8 mouse cellular contexts compared by ENCODE assay signal in genomic region chr2:119209176-119209507, GRCm38 (mm10). TPM values are rescaled to one million over a fixed set of nuclear protein-coding genes. Genes with fewer than 3 reads are reported as not detected.
DNase-seq lines count a peak whose midpoint lies in the region; ATAC-seq and TF ChIP-seq lines count a peak whose summit lies in the region.

No protein-coding gene starts in this region.

- peaks cover 33% of the 10 kb centered on the region for H3K36me3 ChIP-seq in heart, embryonic 15.5 days
- no peaks in the 10 kb centered on the region for H3K36me3 ChIP-seq in ES-E14 (ENCODE audit: control insufficient read depth, insufficient read depth, low read length, poor library complexity, severe bottlenecking)
- H3K36me3 ChIP-seq in hindbrain, embryonic 10.5 days = peaks cover 40% of the 10 kb centered on the region

- H3K27ac ChIP-seq in heart, embryonic 15.5 days = peak overlapping the region; percentile 93
- H3K27ac ChIP-seq in ES-E14 (ENCODE audit: insufficient read depth, low read depth, low read length, poor library complexity, severe bottlenecking) = no peak overlapping the region
- peak overlapping the region; percentile 91 for H3K27ac ChIP-seq in hindbrain, embryonic 10.5 days

- H3K9ac ChIP-seq in heart, embryonic 15.5 days = peak overlapping the region; percentile 79
- H3K9ac ChIP-seq in ES-E14 (ENCODE audit: insufficient read depth, low read depth, low read length, poor library complexity, severe bottlenecking) = peak overlapping the region; percentile 69

- in situ Hi-C loops in ES-E14 (cut with MboI; ENCODE audit: low sequenced_read_pairs in 2 of 2, unreplicated experiment in 2 of 2) = no loop called here

- no peak for DNase-seq in heart, postnatal 4 days
- DNase-seq in ES-E14 (ENCODE audit: low read depth, low spot score) = no peak
- no peak for DNase-seq in hindbrain, embryonic 10.5 days (ENCODE audit: low spot score)
- DNase-seq in c-Kit-positive CD71-positive TER-119-positive erythroid progenitor cells, embryonic 14.5 days (ENCODE audit: low spot score) = no peak
- DNase-seq in adrenal gland, postnatal 10 days = no peak
- DNase-seq in right cerebral cortex, postnatal 36 days (ENCODE audit: low spot score in 2 of 2) = no peak

- no peaks in the 10 kb centered on the region for H3K9me3 ChIP-seq in heart, embryonic 15.5 days (replicated peaks)
- H3K9me3 ChIP-seq in ES-E14 (ENCODE audit: control insufficient read depth, insufficient read depth, low read depth, low read length) = no peaks in the 10 kb centered on the region
- H3K9me3 ChIP-seq in hindbrain, embryonic 10.5 days = no peaks in the 10 kb centered on the region

- H3K27me3 ChIP-seq in heart, embryonic 15.5 days = no peaks in the 10 kb centered on the region
- H3K27me3 ChIP-seq in hindbrain, embryonic 10.5 days (ENCODE audit: insufficient read depth, poor library complexity, severe bottlenecking) = no peaks in the 10 kb centered on the region

- under 1% methylated on average over 13 of the region's 13 CpGs for WGBS in heart, embryonic 15.5 days
- 2% methylated on average over 13 of the region's 13 CpGs for WGBS in hindbrain, embryonic 10.5 days

- H3K4me2 ChIP-seq in heart, embryonic 15.5 days = peak overlapping the region; percentile 64

- no peak for ATAC-seq in heart, embryonic 15.5 days (replicated peaks; ENCODE audit: insufficient number of reproducible peaks, insufficient read depth, low FRiP score, low read depth)
- ATAC-seq in megakaryocyte-erythroid progenitor cell, adult 5-6 weeks (replicated peaks; ENCODE audit: low FRiP score, low TSS enrichment, poor library complexity, severe bottlenecking) = peak; percentile 5; the same call in 1 of the 2 replicates

- peak overlapping the region; percentile 89 for H3K4me3 ChIP-seq in heart, embryonic 15.5 days
- H3K4me3 ChIP-seq in ES-E14 (ENCODE audit: insufficient read depth in 1 of 2, low read depth in 1 of 2, low read length in 2 of 2, poor library complexity in 1 of 2, severe bottlenecking in 1 of 2) = peak overlapping the region; percentile 79 to 99
- H3K4me3 ChIP-seq in hindbrain, embryonic 10.5 days = peak overlapping the region; percentile 71

- peaks cover 16% of the 10 kb centered on the region for H3K4me1 ChIP-seq in heart, embryonic 15.5 days (replicated peaks)
- 0 out of 4 replicates have a peak, but pooled peaks cover 0 to 2% of the 10 kb centered on the region in 2 experiments for H3K4me1 ChIP-seq in ES-E14 (ENCODE audit: control insufficient read depth in 2 of 2, insufficient read depth in 2 of 2, low read length in 2 of 2, poor library complexity in 1 of 2)
- H3K4me1 ChIP-seq in hindbrain, embryonic 10.5 days (replicated peaks) = peaks cover 20% of the 10 kb centered on the region

TF ChIP-seq in ES-E14, 5 proteins besides CTCF, POLR2A, EP300 and RAD21:
- TF ChIP-seq HCFC1 (IDR thresholded peaks at IDR 0.05; ENCODE audit: borderline replicate concordance, insufficient read depth, low read length) (no peak), ZC3H11A (IDR thresholded peaks at IDR 0.05; ENCODE audit: borderline replicate concordance, low read depth, low read length) (no peak), CHD2 (IDR thresholded peaks at IDR 0.05; ENCODE audit: low read depth, low read length) (no peak), ZNF384 (IDR thresholded peaks at IDR 0.05; ENCODE audit: low read depth, low read length) (no peak), MAFK (IDR thresholded peaks at IDR 0.05; ENCODE audit: insufficient read depth, low read depth, low read length) (no peak)
TF ChIP-seq in ES-E14: peak in this region for 0.

RNA-seq across cellular contexts. Expression of gene Dnajc17, which starts 0.5 kb away (rescaled TPM):
- polyA plus RNA-seq in heart, embryonic 15.5 days (2015; fragmentation: Nextera tagmentation; extraction: Ambion mirVana) = 12.4 and 12.5 TPM in 2 replicates
- 10 to 100 TPM; 12.1 to 13.2 TPM for total RNA-seq in heart, postnatal 4 days (2021)
- total RNA-seq in ES-E14 (2012; rRNA removed) = 11.7 and 15.2 TPM in 2 replicates
- polyA plus RNA-seq in hindbrain, embryonic 10.5 days (2016; fragmentation: Nextera tagmentation; extraction: Ambion mirVana) = 22.9 and 24.9 TPM in 2 replicates
- 10.3 and 21.8 TPM in 2 replicates for total RNA-seq in megakaryocyte-erythroid progenitor cell, adult 5-6 weeks (2014; fragmentation: Nextera tagmentation)
- total RNA-seq in megakaryocyte-erythroid progenitor cell, adult 5-6 weeks (2017) = 39.6 and 52.1 TPM in 2 replicates
- 10 to 100 TPM; 11.9 to 17.4 TPM for total RNA-seq in adrenal gland, postnatal 10 days (2021)

RNA-seq across cellular contexts. Expression of gene Zfyve19, which starts 0.7 kb away (rescaled TPM):
- polyA plus RNA-seq in heart, embryonic 15.5 days (2015; fragmentation: Nextera tagmentation; extraction: Ambion mirVana) = 29.7 and 36.3 TPM in 2 replicates
- total RNA-seq in heart, postnatal 4 days (2021) = 10 to 100 TPM; 18.8 to 22.3 TPM
- total RNA-seq in ES-E14 (2012; rRNA removed) = 15.7 and 19.8 TPM in 2 replicates
- 52.2 and 57.4 TPM in 2 replicates for polyA plus RNA-seq in hindbrain, embryonic 10.5 days (2016; fragmentation: Nextera tagmentation; extraction: Ambion mirVana)
- 22.5 and 46.2 TPM in 2 replicates for total RNA-seq in megakaryocyte-erythroid progenitor cell, adult 5-6 weeks (2014; fragmentation: Nextera tagmentation)
- total RNA-seq in megakaryocyte-erythroid progenitor cell, adult 5-6 weeks (2017) = 29.4 and 35.9 TPM in 2 replicates
- total RNA-seq in adrenal gland, postnatal 10 days (2021) = 10 to 100 TPM; 25.1 to 33.8 TPM

RNA-seq across cellular contexts. Expression of gene Ppp1r14d, which starts 20.6 kb away (rescaled TPM):
- polyA plus RNA-seq in heart, embryonic 15.5 days (2015; fragmentation: Nextera tagmentation; extraction: Ambion mirVana) = not detected in 2 replicates
- not detected for total RNA-seq in heart, postnatal 4 days (2021)
- 0.95 and 1.6 TPM in 2 replicates for total RNA-seq in ES-E14 (2012; rRNA removed)
- not detected in 2 replicates for polyA plus RNA-seq in hindbrain, embryonic 10.5 days (2016; fragmentation: Nextera tagmentation; extraction: Ambion mirVana)
- not detected in 2 replicates for total RNA-seq in megakaryocyte-erythroid progenitor cell, adult 5-6 weeks (2014; fragmentation: Nextera tagmentation)
- total RNA-seq in megakaryocyte-erythroid progenitor cell, adult 5-6 weeks (2017) = not detected in 2 replicates
- total RNA-seq in adrenal gland, postnatal 10 days (2021) = not detected

RNA-seq across cellular contexts. Expression of gene Spint1, which starts 28.0 kb away (rescaled TPM):
- 1.2 and 5.6 TPM in 2 replicates for polyA plus RNA-seq in heart, embryonic 15.5 days (2015; fragmentation: Nextera tagmentation; extraction: Ambion mirVana)
- not detected for total RNA-seq in heart, postnatal 4 days (2021)
- 80.3 and 167 TPM in 2 replicates for total RNA-seq in ES-E14 (2012; rRNA removed)
- 5.4 and 8.2 TPM in 2 replicates for polyA plus RNA-seq in hindbrain, embryonic 10.5 days (2016; fragmentation: Nextera tagmentation; extraction: Ambion mirVana)
- not detected in 2 replicates for total RNA-seq in megakaryocyte-erythroid progenitor cell, adult 5-6 weeks (2014; fragmentation: Nextera tagmentation)
- total RNA-seq in megakaryocyte-erythroid progenitor cell, adult 5-6 weeks (2017) = 0.42 TPM in 1 of 2 replicates, not detected in the other
- total RNA-seq in adrenal gland, postnatal 10 days (2021) = 1 to 10 TPM; 4.2 to 4.7 TPM

RNA-seq across cellular contexts. Expression of gene Gm14137, which starts 34.8 kb away (rescaled TPM):
- 0.29 and 0.34 TPM in 2 replicates for polyA plus RNA-seq in heart, embryonic 15.5 days (2015; fragmentation: Nextera tagmentation; extraction: Ambion mirVana)
- total RNA-seq in heart, postnatal 4 days (2021) = not detected
- 0.37 and 0.45 TPM in 2 replicates for total RNA-seq in ES-E14 (2012; rRNA removed)
- 0.75 and 0.85 TPM in 2 replicates for polyA plus RNA-seq in hindbrain, embryonic 10.5 days (2016; fragmentation: Nextera tagmentation; extraction: Ambion mirVana)
- total RNA-seq in megakaryocyte-erythroid progenitor cell, adult 5-6 weeks (2014; fragmentation: Nextera tagmentation) = not detected in 2 replicates
- total RNA-seq in megakaryocyte-erythroid progenitor cell, adult 5-6 weeks (2017) = not detected in 2 replicates
- under 1 TPM; 0.15 to 0.24 TPM for total RNA-seq in adrenal gland, postnatal 10 days (2021)
